Mouse (Mus musculus): ENCODE results near the gene Plekha3. TPM values are rescaled to one million over a fixed set of nuclear protein-coding genes. Genes with fewer than 3 reads are reported as not detected.

Plekha3 gene
- 5.1 and 5.3 TPM in 2 replicates for polyA plus RNA-seq (2015; fragmentation: Nextera tagmentation; extraction: Ambion mirVana)

DNA sequence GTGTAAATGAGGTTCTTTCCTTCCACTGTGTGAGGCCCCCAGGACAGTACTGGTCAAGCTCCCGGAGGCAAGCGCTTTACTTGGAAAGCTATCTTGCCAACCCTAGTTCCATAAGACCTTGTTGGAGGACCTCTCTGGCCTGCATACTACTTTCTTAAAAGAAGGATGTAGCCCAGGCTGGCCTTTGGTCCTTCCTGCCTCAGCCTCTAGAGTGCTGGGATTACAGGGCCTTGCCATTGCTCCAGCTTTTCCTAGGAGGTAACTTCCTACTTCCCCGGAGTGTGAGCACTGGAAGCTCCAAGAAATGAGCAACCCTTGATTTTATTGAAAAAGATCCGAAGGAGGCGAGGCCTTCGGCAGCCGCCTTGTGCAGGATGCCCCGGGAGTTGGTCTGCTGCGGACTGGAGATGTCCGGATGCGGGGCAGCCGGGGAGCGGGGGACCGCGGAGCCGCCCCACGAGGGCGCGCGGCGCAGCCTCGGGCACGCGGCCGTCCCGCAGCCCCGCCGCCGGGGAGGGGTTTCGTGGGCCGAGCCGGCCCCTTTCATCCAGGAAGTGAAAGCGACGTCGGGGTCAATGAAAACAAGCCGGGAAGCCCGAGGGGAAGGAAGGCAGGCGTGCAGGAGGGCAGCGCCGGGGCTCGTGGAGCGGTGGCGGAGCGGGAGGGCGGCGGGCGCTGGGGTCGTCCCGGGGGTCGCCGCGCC lies at the start of gene Plekha3:
Gene Plekha3 (plus strand): TSS at position 557 of the 703 bp plus-strand sequence.

DNA sequence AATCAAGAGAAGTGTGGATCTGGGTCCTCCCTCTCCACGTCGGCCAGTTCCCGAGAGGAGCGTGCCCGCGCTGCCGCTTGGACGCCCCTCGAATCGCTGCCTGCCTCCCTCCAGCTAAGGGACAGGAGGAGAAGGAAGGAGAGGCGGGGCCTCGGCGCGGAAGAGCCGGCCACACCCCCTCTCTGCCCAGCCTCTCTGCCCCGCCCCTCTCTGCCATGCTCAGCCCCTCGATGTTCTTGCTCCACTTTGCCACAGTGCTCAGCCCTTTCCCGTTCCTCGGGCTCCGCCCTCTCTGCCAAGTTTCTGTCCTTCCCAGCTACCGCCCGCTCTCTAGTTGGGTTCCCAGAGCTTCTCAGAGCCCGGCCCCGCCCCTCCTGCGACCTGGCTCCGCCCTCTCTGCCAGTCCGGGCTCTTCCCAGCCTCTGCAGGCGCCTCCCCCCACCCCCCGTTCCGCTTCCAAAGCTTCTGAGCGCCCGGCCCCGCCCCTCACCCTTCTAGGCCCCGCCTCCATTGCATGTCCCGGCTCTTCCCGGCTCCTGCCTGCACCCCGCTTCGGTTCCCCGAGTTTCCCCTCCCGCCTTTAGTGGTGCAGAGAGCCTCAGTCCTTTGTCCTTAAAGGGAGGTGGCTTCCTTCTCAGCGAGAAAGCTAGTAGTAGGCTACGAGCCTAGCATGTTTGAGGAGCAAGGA lies 27.1 kb upstream of the Plekha3 start, which contains the start of the genes Prkra and Pjvk:
Gene Prkra (minus strand): TSS at position 133 of the 688 bp plus-strand sequence.
Gene Pjvk (plus strand): TSS at position 594 of the 688 bp plus-strand sequence.

GRCm38 (mm10) chr2:76672966-76673392 lies 2.1 kb upstream of the Plekha3 start, which contains the start of gene Fkbp7:
TSS of gene Fkbp7 (minus strand) at chr2:76673116.

Other genes with a start within 250 kb of the Plekha3 start
- gene Prkra, start 27.3 kb upstream of the Plekha3 start, polyA plus RNA-seq (2015; fragmentation: Nextera tagmentation; extraction: Ambion mirVana): 16.7 and 18.9 TPM in 2 replicates
- 0.28 and 0.40 TPM in 2 replicates for gene Pjvk, start 26.8 kb upstream of the Plekha3 start, polyA plus RNA-seq (2015; fragmentation: Nextera tagmentation; extraction: Ambion mirVana)
- gene Fkbp7, start 2.2 kb upstream of the Plekha3 start, polyA plus RNA-seq (2015; fragmentation: Nextera tagmentation; extraction: Ambion mirVana): 68.7 and 92.8 TPM in 2 replicates

All from skeletal muscle tissue, postnatal 0 days (tissue).